Mouse (Mus musculus) gastrocnemius, postnatal 10 days (tissue): Measurements from ENCODE around the gene Olfr5. TPM values are rescaled to one million over a fixed set of nuclear protein-coding genes. Genes with fewer than 3 reads are reported as not detected.
A peak's percentile ranks its signal among the peaks of the same experiment; 100 is the strongest.
"Not testable (repeated sequence)": the region's sequence is repeated elsewhere in the genome, so short reads cannot be mapped to it uniquely, and the experiment has no call there.

ENCODE experiments used
- DNase-seq: peaks from one replicate; pipeline ENCODE4 v3.0.0; 2021; ENCODE audit warnings: mixed read lengths
- long read RNA-seq, 2 experiments: library from polyadenylated mRNA; stranded (forward); transcript quantifications; one replicate each; pipeline ENCODE4 v2.0.0; 2021
- total RNA-seq, 2 experiments: library from RNA; stranded (reverse); gene quantifications; 2 replicates each; pipeline ENCODE4 v1.2.3; 2021

Gene Olfr5
- total RNA-seq, result not detected
- long read RNA-seq, experiment 1, result 0 reads
- long read RNA-seq, experiment 2, result 0 reads

DNA sequence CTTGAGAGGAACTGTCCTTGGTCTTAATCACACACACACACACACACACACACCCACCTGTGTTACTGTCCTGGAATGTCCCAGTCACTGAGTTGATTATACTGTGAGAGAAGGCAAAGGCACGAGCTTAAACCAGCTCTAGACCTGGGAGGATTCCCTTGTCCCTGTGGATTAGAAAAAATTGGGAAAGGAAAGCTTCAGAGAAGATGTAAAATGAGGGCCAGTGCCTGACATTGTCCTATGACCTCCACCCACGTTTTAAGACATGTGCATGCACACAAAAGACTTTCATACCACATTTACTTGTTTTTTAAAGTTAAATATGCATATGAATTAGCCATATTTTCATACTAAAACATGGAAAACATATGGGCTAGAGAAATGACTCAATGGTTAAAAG lies at the start of gene Olfr5:
TSS of gene Olfr5 (minus strand) at position 101 of the 400 bp plus-strand sequence.
- no peak for DNase-seq

DNA sequence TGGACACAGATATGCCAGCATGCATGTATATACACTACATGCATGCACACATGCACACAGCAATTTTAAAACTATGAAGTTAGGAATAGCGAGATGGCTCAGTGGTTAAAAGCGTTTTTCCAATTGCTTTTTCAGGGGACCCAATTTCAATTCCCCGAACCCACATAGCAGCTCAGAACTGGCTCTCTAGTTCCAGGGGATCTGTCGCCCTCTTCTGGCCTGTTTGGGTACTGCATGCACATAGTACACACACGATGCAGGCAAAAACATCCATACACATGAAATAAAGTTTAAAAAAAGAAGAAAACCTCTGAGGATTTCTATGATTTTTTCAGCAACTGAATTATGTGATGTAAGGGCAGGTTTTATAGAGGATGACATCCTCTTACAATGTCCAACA lies 39.4 kb upstream of the Olfr5 start:
- no peak for DNase-seq

DNA sequence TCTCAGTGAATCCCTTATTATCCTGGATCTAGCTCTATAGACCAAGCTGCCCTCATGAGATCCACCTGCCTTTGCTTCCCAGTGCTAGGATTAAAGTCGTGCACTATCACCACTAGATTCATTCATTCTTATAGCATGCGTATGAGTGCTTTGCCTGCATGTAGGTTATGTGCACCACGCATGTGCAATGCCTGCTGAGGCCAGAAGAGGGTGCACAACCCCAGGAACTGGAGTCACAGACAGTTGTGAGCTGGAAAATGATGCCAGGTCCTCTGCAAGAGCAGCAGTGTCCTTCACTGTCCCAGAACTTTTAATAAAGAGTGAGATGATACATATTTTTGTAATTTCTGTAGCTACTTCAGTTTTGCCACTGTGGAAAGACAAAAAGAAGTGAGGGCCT lies 38.3 kb upstream of the Olfr5 start:
- no peak for DNase-seq

DNA sequence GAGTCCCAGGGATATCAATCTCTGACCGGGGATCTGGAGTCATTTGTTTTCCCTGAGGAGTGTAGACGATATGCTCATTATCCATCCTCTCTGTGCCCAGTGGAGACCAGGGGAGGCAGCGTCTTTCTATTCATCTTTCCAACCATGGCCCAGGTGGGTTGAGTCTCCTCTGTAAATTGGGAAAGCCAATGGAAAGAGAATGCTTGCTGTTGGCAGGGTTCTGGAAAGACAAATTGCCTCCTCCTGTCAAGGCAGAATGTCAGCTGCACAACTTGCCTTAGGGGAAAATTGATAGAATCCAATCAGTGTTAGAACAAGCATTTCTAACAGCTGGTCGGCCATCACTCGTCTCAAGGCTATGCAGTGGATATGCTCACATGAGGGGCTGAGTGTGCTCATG lies 36.1 kb upstream of the Olfr5 start, which contains the start of gene Olfr1349:
TSS of gene Olfr1349 (minus strand) at position 101 of the 400 bp plus-strand sequence.
- DNase-seq, result no peak

DNA sequence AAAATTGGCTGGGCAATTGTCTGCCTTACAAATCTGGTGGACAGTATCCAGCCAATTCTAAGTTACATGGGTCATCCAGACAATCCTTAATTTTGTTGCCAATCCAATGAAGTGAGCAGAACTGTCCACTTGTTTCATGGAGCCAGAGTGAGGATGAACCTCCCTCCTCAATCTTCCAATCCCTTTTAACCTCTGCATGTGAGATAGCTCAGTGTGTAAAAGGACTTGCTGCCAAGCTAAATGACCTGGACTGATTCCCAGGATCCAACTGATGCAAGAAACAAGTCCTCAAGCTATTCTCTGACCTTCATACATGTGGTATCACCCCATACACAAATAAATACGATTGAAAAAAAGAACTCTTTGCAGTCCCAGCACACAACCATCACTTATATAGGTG lies 34.9 kb upstream of the Olfr5 start:
- no peak for DNase-seq

DNA sequence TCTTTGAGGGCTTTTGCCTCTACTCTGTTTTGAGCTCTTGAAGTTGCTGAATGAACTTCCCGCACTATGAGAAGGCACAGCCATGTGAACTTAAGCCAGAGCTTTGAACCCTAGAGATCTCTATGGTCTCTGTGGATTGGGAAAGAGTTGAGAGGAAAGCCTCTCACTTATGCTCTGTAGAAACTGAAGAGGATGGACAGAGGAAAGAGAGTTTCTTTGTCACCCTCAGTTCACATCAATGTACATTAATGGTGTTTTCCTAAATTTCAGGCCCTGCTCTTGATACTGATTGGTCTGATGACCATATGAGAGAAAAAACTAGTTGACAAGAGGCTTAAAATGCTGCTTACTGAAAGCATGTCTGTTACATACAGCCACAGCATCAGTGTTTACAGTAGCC lies 21.9 kb upstream of the Olfr5 start, which contains the start of gene Olfr1348:
TSS of gene Olfr1348 (minus strand) at position 101 of the 400 bp plus-strand sequence.
- DNase-seq, result no peak

DNA sequence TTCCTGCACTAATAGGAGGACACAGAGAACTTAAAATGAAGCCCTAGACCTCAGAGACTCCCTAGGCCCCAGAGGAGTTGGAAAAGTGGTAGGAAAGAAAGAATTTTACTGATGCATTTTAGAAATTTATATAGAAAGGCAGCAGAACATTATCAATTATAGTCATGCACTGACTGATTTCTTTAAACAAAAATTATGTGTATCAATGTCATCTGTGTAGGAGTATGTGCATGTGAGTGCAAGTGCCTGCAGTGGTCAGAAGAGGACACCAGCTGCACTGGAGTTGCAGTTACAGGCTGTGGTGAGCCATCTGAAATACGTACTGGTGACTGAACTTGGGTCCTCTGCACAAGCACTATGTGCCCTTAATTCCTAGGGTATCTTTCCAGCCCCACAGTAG lies 12.9 kb upstream of the Olfr5 start, which contains the start of gene Olfr1347:
TSS of gene Olfr1347 (minus strand) at position 101 of the 400 bp plus-strand sequence.
- no peak for DNase-seq

DNA sequence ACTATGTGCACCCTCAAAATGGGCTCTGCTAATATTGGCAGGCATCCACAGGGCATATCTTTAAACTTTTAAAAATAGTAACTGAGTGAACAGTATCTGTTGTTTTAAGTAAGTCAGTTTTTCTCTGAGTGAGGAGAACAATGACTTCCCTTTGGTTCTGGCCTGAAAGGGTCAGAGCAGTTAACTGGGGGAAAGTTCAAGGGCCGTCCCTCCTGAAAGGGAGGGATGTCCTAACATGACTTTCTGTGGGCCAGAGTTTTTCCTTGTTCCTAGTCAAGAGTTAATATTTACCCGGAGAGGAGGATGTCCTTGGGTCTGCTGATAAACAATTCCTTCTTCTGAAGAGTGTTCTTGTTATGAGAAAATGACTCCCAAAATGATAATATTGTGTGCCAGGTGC lies 9.1 kb downstream of the Olfr5 start:
- DNase-seq, result not testable (repeated sequence)

DNA sequence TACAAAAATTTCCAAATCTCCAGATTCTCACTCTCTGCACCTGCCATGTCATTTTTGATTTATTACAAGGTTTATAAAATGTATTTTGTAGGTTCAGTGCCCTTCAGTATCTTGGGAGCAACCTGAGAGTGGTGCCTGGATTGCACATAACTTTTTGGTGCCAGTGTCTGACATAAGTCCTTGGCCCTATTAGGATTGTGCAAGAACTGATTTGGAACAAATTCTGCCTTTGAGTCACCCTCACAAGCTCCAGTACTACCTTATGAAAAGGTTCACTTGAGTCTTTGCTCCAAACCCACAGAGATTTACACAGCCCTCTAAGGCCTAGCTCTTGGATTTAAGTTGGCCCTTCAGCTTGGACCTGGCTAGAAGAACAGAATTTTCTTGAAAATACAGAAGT lies 19.8 kb downstream of the Olfr5 start, which contains the start of gene Olfr1346:
TSS of gene Olfr1346 (plus strand) at position 151 of the 400 bp plus-strand sequence.
- DNase-seq, result no peak

GRCm38 (mm10) chr7:6456399-6456798 lies 30.3 kb downstream of the Olfr5 start:
- DNase-seq, result no peak

GRCm38 (mm10) chr7:6455868-6456267 lies 30.9 kb downstream of the Olfr5 start, which contains the start of gene Olfr1336:
Gene Olfr1336, plus strand, starts transcription at chr7:6456168.
- DNase-seq, result no peak

GRCm38 (mm10) chr7:6447771-6448170 lies 39.0 kb downstream of the Olfr5 start:
- no peak for DNase-seq

- no peak for DNase-seq
These were observed 45.6 kb downstream of the Olfr5 start for GRCm38 (mm10) chr7:6441173-6441572.

DNA sequence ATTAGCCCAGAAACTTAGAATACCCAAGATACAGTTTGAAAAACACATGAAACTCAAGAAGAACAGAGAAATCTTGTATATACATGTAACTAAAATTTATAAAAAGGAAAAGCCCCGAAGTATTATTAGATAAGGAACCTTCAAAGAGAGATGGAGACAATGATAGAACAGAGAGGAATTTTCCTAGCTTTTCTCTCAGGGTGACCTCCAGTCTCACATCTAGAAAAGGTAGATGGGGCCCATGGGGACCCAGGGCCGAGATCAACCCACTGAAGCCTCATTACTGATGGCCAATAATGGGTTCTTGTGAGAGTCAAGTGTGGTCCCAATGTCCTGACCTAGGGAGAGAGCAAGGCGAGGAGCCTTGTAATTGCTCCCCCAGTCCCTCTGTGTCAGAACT lies 48.4 kb downstream of the Olfr5 start, which contains the start of gene Olfr1344:
TSS of gene Olfr1344 (plus strand) at position 301 of the 400 bp plus-strand sequence.
- no peak for DNase-seq

DNA sequence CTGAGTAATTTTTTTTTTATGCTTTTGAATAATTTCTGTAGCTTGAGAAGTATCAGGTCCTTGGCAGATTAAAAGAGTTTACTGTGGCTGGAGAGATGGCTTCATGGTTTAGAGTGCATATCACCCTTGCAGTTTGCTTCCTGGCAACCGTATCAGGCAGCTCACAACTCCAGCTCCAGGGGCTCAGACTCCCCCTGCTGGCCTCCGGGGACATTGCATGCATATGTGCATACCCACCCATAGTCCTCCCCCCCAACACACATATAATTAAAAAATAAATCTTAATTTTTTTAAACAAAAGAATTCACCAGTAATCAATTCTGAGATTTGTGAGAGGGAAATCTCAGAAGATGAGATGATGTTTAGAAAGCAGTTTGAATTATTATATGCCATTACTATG lies 56.4 kb downstream of the Olfr5 start:
- DNase-seq, result peak; percentile 13

DNA sequence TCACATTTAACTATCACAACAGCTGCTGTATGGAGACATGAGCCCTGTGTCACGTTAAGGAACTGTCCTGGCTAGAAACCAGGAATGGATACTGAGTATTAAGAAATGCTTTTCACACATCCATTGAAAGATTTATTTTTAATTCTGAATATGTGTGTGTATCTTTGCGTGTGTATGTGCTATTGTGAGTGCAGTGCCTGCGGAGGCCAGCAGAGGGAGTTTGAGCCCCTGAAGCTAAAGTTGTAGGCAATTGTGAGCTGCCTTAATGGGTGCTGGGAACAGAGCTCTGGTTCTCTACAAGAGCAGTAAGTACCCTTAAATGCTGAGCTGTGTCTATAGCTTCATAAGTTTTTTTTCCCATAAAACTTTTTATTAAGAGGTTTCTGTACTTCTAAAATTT lies 57.4 kb downstream of the Olfr5 start:
- no peak for DNase-seq

Other genes with a start within 250 kb of the Olfr5 start
- gene Epp13, start 234.2 kb downstream of the Olfr5 start, total RNA-seq, result not detected
- 1 to 10 TPM; 3.0 to 3.6 TPM for gene Zfp667, start 200.4 kb downstream of the Olfr5 start, total RNA-seq
- gene Zfp583, start 155.7 kb downstream of the Olfr5 start, total RNA-seq, result 1 to 10 TPM in 1 of 2 experiments, under 1 TPM in 1; 0.47 to 1.0 TPM
- under 1 TPM; 0.12 to 0.14 TPM for gene Gm3854, start 143.2 kb downstream of the Olfr5 start, total RNA-seq
- gene Zfp78, start 123.7 kb downstream of the Olfr5 start, total RNA-seq, result under 1 TPM; 0.84 to 0.92 TPM
- 1 to 10 TPM; 3.7 to 3.9 TPM for gene Zfp28, start 103.6 kb downstream of the Olfr5 start, total RNA-seq
- gene Smim17, start 88.2 kb downstream of the Olfr5 start, total RNA-seq, result under 1 TPM in 1 of 2 experiments, not detected in 1; 0.77 TPM
- gene Gm20715, start 76.7 kb downstream of the Olfr5 start, total RNA-seq, result not detected
- not detected for gene Olfr1344, start 48.3 kb downstream of the Olfr5 start, total RNA-seq
- not detected for gene Olfr1336, start 30.8 kb downstream of the Olfr5 start, total RNA-seq
- not detected for gene Olfr1346, start 19.8 kb downstream of the Olfr5 start, total RNA-seq
- gene Olfr1347, start 12.8 kb upstream of the Olfr5 start, total RNA-seq, result not detected
- not detected for gene Olfr1348, start 21.8 kb upstream of the Olfr5 start, total RNA-seq
- gene Olfr1349, start 36.0 kb upstream of the Olfr5 start, total RNA-seq, result not detected
- not detected for gene Olfr1350, start 77.9 kb upstream of the Olfr5 start, total RNA-seq
- 100 to 1,000 TPM; 112 to 137 TPM for gene Zim1, start 209.5 kb upstream of the Olfr5 start, total RNA-seq
- gene Peg3, start 243.5 kb upstream of the Olfr5 start, total RNA-seq, result 100 to 1,000 TPM; 160 to 196 TPM
- 1 to 10 TPM; 5.9 to 6.5 TPM for gene Usp29, start 243.6 kb upstream of the Olfr5 start, total RNA-seq